Mouse (Mus musculus) liver, embryonic 11.5 days (tissue): Measurements from ENCODE around the gene Prdx3. TPM values are rescaled to one million over a fixed set of nuclear protein-coding genes. Genes with fewer than 3 reads are reported as not detected.

Experiments
- ATAC-seq: fragments of 200-750 bp; cut with Nextera tagmentation; replicated peaks from 2 replicates; pipeline ENCODE4 v1.8.0; 2017; ENCODE audit warnings: moderate number of reproducible peaks, mild to moderate bottlenecking, moderate TSS enrichment, moderate library complexity; ENCODE audit not compliant: low FRiP score
- DNase-seq: peaks from one replicate; pipeline ENCODE4 v3.0.0-alpha.2; 2017; ENCODE audit warnings: low spot score
- H3K27ac ChIP-seq: fragments of 300-500 bp; sonication (generic); 2 replicates; pipeline ENCODE4 v1.5.1; 2014; ENCODE audit warnings: mild to moderate bottlenecking, low read depth, low read length, control low read depth
- H3K27me3 ChIP-seq: fragments of 300-500 bp; sonication (generic); replicated peaks from 2 replicates; pipeline ENCODE4 v1.6.1; 2014; ENCODE audit warnings: low read length, mixed read lengths; ENCODE audit not compliant: control insufficient read depth, insufficient read depth
- H3K36me3 ChIP-seq: fragments of 300-500 bp; sonication (generic); 2 replicates; pipeline ENCODE4 v1.6.1; 2014; ENCODE audit warnings: mild to moderate bottlenecking, low read length, moderate library complexity, mixed read lengths; ENCODE audit not compliant: control insufficient read depth, insufficient read depth
- H3K4me1 ChIP-seq: fragments of 300-500 bp; sonication (generic); replicated peaks from 2 replicates; pipeline ENCODE4 v1.6.1; 2014; ENCODE audit warnings: low read length, mixed read lengths; ENCODE audit not compliant: control insufficient read depth, insufficient read depth
- H3K4me2 ChIP-seq: fragments of 300-500 bp; sonication (generic); 2 replicates; pipeline ENCODE4 v1.6.1; 2014; ENCODE audit warnings: mild to moderate bottlenecking, control low read depth, moderate library complexity
- H3K4me3 ChIP-seq: fragments of 300-500 bp; sonication (generic); 2 replicates; pipeline ENCODE4 v1.5.1; 2014; ENCODE audit warnings: low read depth, low read length, control low read depth
- H3K9ac ChIP-seq: fragments of 300-500 bp; sonication (generic); 2 replicates; pipeline ENCODE4 v1.6.1; 2014; ENCODE audit warnings: low read depth, low read length, control low read depth
- H3K9me3 ChIP-seq: fragments of 300-500 bp; sonication (generic); 2 replicates; pipeline ENCODE4 v1.6.1; 2016; ENCODE audit warnings: low read length, inconsistent platforms, mixed read lengths; ENCODE audit not compliant: control insufficient read depth
- WGBS: fragments of 180-500 bp; shearing (Covaris S2); extraction: QIAGEN DNeasy Blood & Tissue Kit; methylation state at CpG from one replicate; pipeline ENCODE4 v1.1.7; 2014; 5-methylcytosine and 5-hydroxymethylcytosine counted together
- polyA plus RNA-seq: library from polyadenylated mRNA; unstranded; fragments of >200 nt; fragmentation: Nextera tagmentation; extraction: Ambion mirVana; gene quantifications from 2 replicates; pipeline ENCODE4 v1.2.1, GENCODE M21; 2014

Gene Prdx3
- polyA plus RNA-seq, 1 experiment from 2014 or later: 372 TPM

- no peaks in the 10 kb centered on the region for H3K36me3 ChIP-seq
- H3K27me3 ChIP-seq: no peaks in the 10 kb centered on the region
- H3K9me3 ChIP-seq: no peaks in the 10 kb centered on the region
- DNase-seq: no peak
- WGBS: 30% methylated on average over 3 of the region's 3 CpGs
- no peaks in the 10 kb centered on the region for H3K4me1 ChIP-seq
- H3K27ac ChIP-seq: no peak overlapping the region
- no peak overlapping the region for H3K4me2 ChIP-seq
- no peak overlapping the region; the same call in 1 of the 2 replicates for H3K9ac ChIP-seq
- no peak overlapping the region for H3K4me3 ChIP-seq
- no peak for ATAC-seq
These were observed 21.0 kb upstream of the Prdx3 start for GRCm38 (mm10) chr19:60895251-60895880.

DNA sequence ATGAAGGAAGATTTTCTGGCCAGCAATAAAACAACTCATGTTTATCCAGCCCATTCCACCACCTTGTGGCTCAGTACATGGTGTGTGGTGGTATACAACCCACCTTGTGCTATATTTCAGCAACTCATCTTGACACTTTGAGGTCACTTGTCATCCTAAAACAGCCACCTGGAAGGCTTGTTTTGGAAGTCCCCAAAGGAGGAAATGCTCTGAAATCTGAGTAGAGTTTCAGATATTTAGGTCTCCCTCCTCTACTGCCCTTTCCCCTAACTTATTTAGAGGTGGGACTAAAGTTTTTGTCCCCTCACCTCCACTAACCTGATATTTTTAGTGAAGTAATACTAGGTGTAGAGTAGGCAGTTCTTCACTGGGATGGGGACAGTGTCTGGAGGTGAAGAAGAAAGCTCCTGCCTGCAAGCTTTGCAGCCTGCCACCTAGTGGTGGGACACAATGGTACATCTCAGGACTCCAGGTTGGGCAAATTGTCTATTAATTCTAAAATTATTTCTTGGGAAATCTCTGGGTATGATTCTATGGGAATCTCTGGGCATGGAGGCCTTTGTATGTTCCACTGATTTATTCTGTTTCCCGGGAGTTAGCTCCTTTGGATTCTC is 17.7 kb upstream of the Prdx3 start:
- Histone ChIP-seq H3K9me3 (no peaks in the 10 kb centered on the region), H3K9ac (no peak overlapping the region), H3K27ac (no peak overlapping the region), H3K4me1 (peaks cover 18% of the 10 kb centered on the region; the same call in 1 of the 2 replicates), H3K4me2 (peak overlapping the region; percentile 77), H3K36me3 (no peaks in the 10 kb centered on the region), H3K4me3 (peak overlapping the region; percentile 85), H3K27me3 (no peaks in the 10 kb centered on the region)
- 23% methylated on average over 1 of the region's 1 CpGs for WGBS
- no peak for DNase-seq
- ATAC-seq: no peak

DNA sequence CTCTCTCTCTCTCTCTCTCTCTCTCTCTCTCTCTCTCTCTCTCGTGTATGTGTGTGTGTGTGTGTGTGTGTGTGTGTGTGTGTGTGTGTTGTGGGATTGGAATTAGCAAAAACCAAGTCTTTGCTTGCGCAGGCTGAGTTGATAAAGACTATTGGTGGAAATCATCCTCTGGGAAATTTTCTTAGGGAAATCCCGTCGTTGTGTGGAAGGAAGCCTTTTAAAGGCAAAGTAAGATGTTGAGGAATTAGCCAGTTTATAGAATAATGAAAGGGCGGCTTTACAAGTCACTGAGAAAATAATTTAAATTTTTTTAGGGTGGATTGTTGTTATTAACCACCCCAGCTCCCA is 16.7 kb upstream of the Prdx3 start:
- WGBS: 21% methylated on average over 5 of the region's 5 CpGs
- peaks cover 18% of the 10 kb centered on the region; the same call in 1 of the 2 replicates for H3K4me1 ChIP-seq

DNA sequence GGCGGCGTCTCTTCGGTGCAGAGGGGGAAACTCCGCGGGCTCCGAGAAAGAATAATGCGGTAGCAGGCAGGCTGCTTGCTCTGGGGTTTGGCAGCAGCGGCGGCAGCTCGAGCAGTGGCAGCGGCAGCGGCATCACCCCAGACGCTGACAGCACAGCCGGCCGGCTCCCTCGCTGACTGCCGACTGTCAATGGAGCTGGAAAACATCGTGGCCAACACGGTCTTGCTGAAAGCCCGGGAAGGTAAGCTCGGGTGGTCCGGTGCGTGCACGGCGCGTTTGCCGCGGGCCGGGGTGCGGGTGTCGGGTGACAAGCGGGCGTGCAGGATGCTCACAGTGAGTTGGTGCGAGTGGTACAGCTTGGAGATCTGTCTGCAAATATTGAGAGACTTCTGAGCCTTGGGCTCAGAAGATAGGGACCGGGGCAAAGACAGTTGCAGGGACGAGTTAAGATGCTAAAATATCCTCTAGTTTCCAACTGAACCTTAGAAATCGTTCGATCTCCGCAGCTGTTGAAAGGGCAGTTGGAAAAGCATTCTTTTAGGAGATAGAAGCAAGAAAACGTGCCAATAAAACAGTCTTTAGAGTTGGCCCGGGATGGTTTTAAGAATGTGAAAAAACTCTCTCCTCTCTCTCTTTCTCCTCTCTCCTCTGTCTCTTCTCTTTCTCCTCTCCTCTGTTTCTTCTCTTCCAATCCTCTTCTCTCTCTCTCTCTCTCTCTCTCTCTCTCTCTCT is 16.2 kb upstream of the Prdx3 start:
- no peaks in the 10 kb centered on the region for H3K9me3 ChIP-seq
- under 1% methylated on average over 41 of the region's 41 CpGs for WGBS
- peak overlapping the region; percentile 16; the same call in 1 of the 2 replicates for H3K27ac ChIP-seq
- peak overlapping the region; percentile 98 for H3K9ac ChIP-seq
- peak; percentile 63 for DNase-seq
- no peaks in the 10 kb centered on the region for H3K36me3 ChIP-seq
- H3K4me3 ChIP-seq: peak overlapping the region; percentile 85
- H3K4me2 ChIP-seq: peak overlapping the region; percentile 77
- peak; percentile 27 for ATAC-seq
- H3K4me1 ChIP-seq: peaks cover 18% of the 10 kb centered on the region; the same call in 1 of the 2 replicates
- no peaks in the 10 kb centered on the region for H3K27me3 ChIP-seq

More for the DNA sequence above, 16.7 kb upstream of the Prdx3 start:
- no peak for DNase-seq
- Histone ChIP-seq H3K4me2 (peak overlapping the region; percentile 77), H3K4me3 (peak overlapping the region; percentile 85), H3K36me3 (no peaks in the 10 kb centered on the region), H3K9ac (no peak overlapping the region), H3K9me3 (no peaks in the 10 kb centered on the region), H3K27me3 (no peaks in the 10 kb centered on the region), H3K27ac (no peak overlapping the region)
- ATAC-seq: no peak

DNA sequence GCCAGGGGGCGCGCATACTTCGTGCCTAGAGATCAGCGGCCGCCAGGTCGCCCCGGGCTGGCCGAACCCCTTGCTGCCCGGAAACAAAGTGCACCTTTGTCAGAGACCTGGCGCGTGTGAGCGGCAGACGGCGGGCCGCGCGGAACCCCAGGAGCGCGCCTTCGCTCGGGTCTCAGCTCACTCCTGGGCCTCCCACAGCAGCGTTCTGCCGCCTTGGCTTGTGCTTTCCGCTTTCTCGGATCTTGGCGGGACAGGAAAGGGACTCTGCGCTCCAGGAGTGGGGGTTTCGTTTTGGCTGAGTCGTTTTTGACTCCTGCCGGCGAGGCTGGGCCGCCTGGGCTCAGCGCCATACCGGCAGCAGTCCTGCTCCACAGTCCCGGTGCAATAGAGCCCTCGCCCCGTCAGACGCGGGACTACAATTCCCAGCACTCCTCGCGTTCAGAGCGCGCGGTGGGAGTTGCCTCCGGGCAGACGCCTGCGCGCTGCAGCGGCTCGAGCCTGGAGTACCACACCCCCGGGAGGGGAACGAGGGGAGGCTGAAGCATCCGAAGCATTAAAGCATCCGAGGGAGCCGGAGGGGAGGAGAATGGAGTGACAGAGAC is 15.5 kb upstream of the Prdx3 start, which contains the start of gene Grk5:
TSS of gene Grk5 (plus strand) at position 36 of the 602 bp plus-strand sequence.
- H3K4me3 ChIP-seq: peak within 1 kb of the TSS; percentile 85
- H3K36me3 ChIP-seq: no peaks in the 10 kb centered on the region
- peak within 1 kb of the TSS; percentile 77 for H3K4me2 ChIP-seq
- no peaks in the 10 kb centered on the region for H3K27me3 ChIP-seq
- H3K27ac ChIP-seq: peak within 1 kb of the TSS; percentile 98
- DNase-seq: peak; percentile 92
- ATAC-seq: peak; percentile 98
- peaks cover 18% of the 10 kb centered on the region; the same call in 1 of the 2 replicates for H3K4me1 ChIP-seq
- no peaks in the 10 kb centered on the region for H3K9me3 ChIP-seq
- H3K9ac ChIP-seq: peak within 1 kb of the TSS; percentile 98
- under 1% methylated on average over 55 of the region's 55 CpGs for WGBS

DNA sequence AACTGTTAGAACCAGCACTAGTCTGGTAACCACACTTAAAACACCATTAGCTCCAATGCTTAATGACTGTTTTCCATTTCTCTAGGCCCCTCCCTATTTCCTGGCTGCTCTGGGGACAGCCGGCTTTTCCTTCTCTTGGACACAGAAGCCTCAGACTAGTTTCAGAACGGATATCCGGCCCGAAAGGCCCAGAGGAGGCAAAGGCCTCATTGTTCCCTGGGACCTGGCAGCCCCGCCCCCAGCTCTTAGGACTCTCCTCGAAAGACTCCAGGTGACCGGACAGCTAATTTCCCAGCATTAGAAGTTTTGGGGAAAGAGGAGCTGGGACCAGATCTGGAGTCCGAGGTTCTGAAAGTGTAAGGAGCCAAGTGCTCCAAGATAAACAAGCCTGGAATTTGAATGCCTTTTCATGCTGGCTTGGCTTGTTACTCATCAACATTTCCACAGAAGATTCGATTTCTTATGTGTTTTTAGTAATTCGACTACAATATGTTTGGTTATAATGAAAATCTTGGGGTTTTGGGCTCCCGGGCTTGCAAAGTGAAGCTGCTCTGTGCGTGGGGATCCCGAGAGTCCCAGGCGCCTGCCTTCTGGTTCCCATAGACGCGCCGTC is 14.9 kb upstream of the Prdx3 start:
- 4% methylated on average over 17 of the region's 17 CpGs for WGBS
- ATAC-seq: peak; percentile 27
- peak overlapping the region; percentile 98 for H3K9ac ChIP-seq
- H3K4me1 ChIP-seq: peaks cover 18% of the 10 kb centered on the region; the same call in 1 of the 2 replicates
- H3K27me3 ChIP-seq: no peaks in the 10 kb centered on the region
- H3K9me3 ChIP-seq: no peaks in the 10 kb centered on the region
- DNase-seq: peak; percentile 60
- H3K4me2 ChIP-seq: peak overlapping the region; percentile 77
- peak overlapping the region; percentile 98; the same call in 1 of the 2 replicates for H3K27ac ChIP-seq
- H3K36me3 ChIP-seq: no peaks in the 10 kb centered on the region
- H3K4me3 ChIP-seq: peak overlapping the region; percentile 85

DNA sequence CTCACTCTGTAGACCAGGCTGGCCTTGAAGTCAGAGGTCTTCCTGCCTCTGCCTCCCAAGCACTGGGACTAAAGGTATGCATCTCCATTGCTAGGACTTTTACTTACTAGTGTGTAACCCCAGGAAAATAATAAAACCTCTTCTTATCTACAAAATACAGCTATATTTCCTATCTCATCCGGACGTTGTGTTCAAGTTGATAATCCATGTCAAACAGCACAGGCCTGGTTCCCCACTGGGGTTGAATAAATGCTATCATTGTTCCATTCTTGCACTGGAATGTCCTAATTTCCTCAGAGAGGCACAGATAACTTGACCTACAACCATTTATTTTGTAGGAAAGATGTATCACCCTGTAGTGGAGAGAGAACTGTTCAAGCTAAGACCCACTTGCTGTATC is 13.3 kb upstream of the Prdx3 start:
- DNase-seq (no peak), ATAC-seq (peak; percentile 11; the same call in 1 of the 2 replicates)
- H3K4me3 ChIP-seq: no peak overlapping the region
- H3K4me1 ChIP-seq: peaks cover 18% of the 10 kb centered on the region; the same call in 1 of the 2 replicates
- H3K27ac ChIP-seq: peak overlapping the region; percentile 54; the same call in 1 of the 2 replicates
- 43% methylated on average over 2 of the region's 2 CpGs for WGBS
- no peaks in the 10 kb centered on the region for H3K9me3 ChIP-seq
- no peaks in the 10 kb centered on the region for H3K27me3 ChIP-seq
- no peak overlapping the region; the same call in 1 of the 2 replicates for H3K9ac ChIP-seq
- H3K4me2 ChIP-seq: peak overlapping the region; percentile 28; the same call in 1 of the 2 replicates
- H3K36me3 ChIP-seq: no peaks in the 10 kb centered on the region

DNA sequence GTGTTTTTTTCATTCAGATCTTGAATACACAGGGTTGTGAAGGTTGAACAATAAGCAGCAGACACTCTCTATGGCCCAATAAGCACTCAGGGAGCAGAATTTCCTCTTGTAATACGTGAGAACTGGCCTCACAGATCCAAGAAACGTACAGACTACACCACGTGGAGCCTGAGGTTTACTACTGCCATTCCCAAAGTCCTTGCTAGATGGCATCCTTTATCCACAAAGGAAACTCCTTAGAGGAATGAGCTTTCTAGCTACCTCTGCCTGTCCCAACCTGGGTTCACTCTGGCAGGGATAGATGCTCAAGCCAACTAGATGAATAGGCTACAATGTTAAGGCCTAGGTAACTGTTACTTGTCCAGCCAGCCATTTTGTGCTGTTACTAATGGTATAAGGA is 8.8 kb upstream of the Prdx3 start:
- Histone ChIP-seq H3K9me3 (no peaks in the 10 kb centered on the region), H3K9ac (no peak overlapping the region), H3K4me1 (peaks cover 9% of the 10 kb centered on the region; the same call in 1 of the 2 replicates), H3K4me3 (no peak overlapping the region), H3K27ac (no peak overlapping the region), H3K27me3 (no peaks in the 10 kb centered on the region), H3K36me3 (no peaks in the 10 kb centered on the region), H3K4me2 (no peak overlapping the region)
- WGBS: 23% methylated on average over 3 of the region's 3 CpGs
- DNase-seq: no peak
- ATAC-seq: no peak
